Mouse (Mus musculus): ENCODE data around the gene Atp23. TPM values are rescaled to one million over a fixed set of nuclear protein-coding genes. Genes with fewer than 3 reads are reported as not detected.

The Atp23 gene
- polyA plus RNA-seq, 2 experiments, result 14.6 to 20.4 TPM

DNA sequence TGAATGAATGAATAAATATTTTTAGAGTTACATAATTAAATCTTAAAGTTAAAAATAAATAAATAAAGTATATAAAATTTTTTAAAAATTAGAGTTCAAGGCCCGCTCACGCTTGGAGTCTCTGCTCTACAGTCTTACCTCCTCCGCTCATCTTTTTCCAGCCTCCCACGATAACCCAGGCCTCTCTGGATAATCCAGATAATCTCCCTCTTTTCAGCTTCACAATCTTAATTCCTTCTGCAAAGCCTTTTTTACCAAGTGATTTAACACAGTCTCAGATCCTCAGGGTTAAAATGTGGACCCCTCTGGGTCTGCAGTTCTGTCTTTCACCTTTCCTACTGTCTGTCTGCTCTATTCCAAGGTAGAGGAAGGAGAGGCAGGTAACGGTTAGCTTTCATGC lies 13.1 kb upstream of the Atp23 start:
- no peak overlapping the region for H3K4me2 ChIP-seq (replicated peaks; ENCODE audit: low read depth, low read length, severe bottlenecking)
- H3K9ac ChIP-seq (ENCODE audit: low read depth, low read length, severe bottlenecking), result no peak overlapping the region
- ATAC-seq (ENCODE audit: low FRiP score, low read depth) (no peak), DNase-seq (ENCODE audit: low spot score) (no peak)
- 87% methylated on average over 5 of the region's 5 CpGs for WGBS
- no peaks in the 10 kb centered on the region for H3K27me3 ChIP-seq (ENCODE audit: control insufficient read depth, insufficient read depth, low read length)
- H3K4me3 ChIP-seq (replicated peaks; ENCODE audit: low read length), result no peak overlapping the region
- H3K36me3 ChIP-seq (ENCODE audit: control insufficient read depth, insufficient read depth, low read length), result no peaks in the 10 kb centered on the region
- no peak for TF ChIP-seq POLR2A (IDR thresholded peaks at IDR 0.05; ENCODE audit: borderline replicate concordance, extremely low read depth, insufficient read depth, insufficient read length)
- H3K9me3 ChIP-seq (ENCODE audit: control insufficient read depth, low read length), result no peaks in the 10 kb centered on the region
- no peak overlapping the region for H3K27ac ChIP-seq (replicated peaks; ENCODE audit: low read depth, low read length)
- H3K4me1 ChIP-seq (ENCODE audit: control insufficient read depth, insufficient read depth, low read length), result no peaks in the 10 kb centered on the region

DNA sequence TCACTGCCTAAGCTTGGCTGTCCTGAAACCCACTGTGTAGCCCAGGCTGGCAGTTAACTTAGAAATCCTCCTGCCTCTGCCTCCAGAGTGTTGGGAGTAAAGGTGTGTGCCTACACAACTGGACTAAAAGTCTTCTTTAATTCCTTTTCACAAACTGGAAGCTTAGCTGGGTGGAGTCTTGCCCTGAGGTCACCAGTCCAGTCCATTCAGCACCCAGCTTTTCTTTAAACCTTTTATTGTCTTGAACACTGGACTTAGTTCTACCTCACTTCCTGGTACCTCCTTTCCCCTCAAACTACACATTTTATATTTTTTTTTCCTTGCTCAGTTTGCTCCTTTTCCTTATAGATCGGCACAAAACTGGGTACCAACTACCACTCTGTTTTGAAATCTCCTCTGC lies 10.3 kb upstream of the Atp23 start:
- ATAC-seq (ENCODE audit: low FRiP score, low read depth) (no peak), DNase-seq (ENCODE audit: low spot score) (no peak)
- WGBS, result 89% methylated on average over 1 of the region's 1 CpGs
- Histone ChIP-seq H3K27me3 (ENCODE audit: control insufficient read depth, insufficient read depth, low read length) (no peaks in the 10 kb centered on the region), H3K27ac (replicated peaks; ENCODE audit: low read depth, low read length) (no peak overlapping the region), H3K36me3 (ENCODE audit: control insufficient read depth, insufficient read depth, low read length) (no peaks in the 10 kb centered on the region), H3K4me2 (replicated peaks; ENCODE audit: low read depth, low read length, severe bottlenecking) (no peak overlapping the region), H3K4me3 (replicated peaks; ENCODE audit: low read length) (no peak overlapping the region), H3K4me1 (ENCODE audit: control insufficient read depth, insufficient read depth, low read length) (no peaks in the 10 kb centered on the region), H3K9ac (ENCODE audit: low read depth, low read length, severe bottlenecking) (no peak overlapping the region), H3K9me3 (ENCODE audit: control insufficient read depth, low read length) (no peaks in the 10 kb centered on the region)
- TF ChIP-seq POLR2A (IDR thresholded peaks at IDR 0.05; ENCODE audit: borderline replicate concordance, extremely low read depth, insufficient read depth, insufficient read length), result no peak

DNA sequence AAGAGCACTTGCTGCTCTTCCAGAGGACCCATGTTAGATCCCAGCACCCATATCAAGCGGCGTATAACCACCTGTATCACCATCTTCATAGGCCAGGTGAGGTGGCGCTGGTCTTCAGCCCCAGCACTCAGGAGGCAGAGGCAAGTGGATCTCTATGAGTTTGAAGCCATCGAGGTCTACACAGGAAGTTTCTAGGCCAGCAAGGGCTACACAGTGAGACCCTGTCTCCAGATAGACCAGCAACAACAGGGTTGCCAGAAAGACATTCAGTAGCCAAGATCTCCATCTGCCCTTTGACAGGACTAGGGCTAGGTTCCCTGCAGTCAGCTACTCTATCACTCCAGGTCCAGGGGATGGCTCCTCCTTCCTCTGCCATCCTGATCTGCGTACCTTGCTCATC lies 5.7 kb upstream of the Atp23 start:
- 91% methylated on average over 5 of the region's 5 CpGs for WGBS
- H3K9me3 ChIP-seq (ENCODE audit: control insufficient read depth, low read length), result no peaks in the 10 kb centered on the region
- no peaks in the 10 kb centered on the region for H3K36me3 ChIP-seq (ENCODE audit: control insufficient read depth, insufficient read depth, low read length)
- ATAC-seq (ENCODE audit: low FRiP score, low read depth), result no peak
- no peak overlapping the region for H3K9ac ChIP-seq (ENCODE audit: low read depth, low read length, severe bottlenecking)
- H3K4me1 ChIP-seq (ENCODE audit: control insufficient read depth, insufficient read depth, low read length), result no peaks in the 10 kb centered on the region
- H3K4me3 ChIP-seq (replicated peaks; ENCODE audit: low read length), result no peak overlapping the region
- DNase-seq (ENCODE audit: low spot score), result no peak
- no peak overlapping the region for H3K4me2 ChIP-seq (replicated peaks; ENCODE audit: low read depth, low read length, severe bottlenecking)
- no peak overlapping the region for H3K27ac ChIP-seq (replicated peaks; ENCODE audit: low read depth, low read length)
- TF ChIP-seq POLR2A (IDR thresholded peaks at IDR 0.05; ENCODE audit: borderline replicate concordance, extremely low read depth, insufficient read depth, insufficient read length), result no peak
- H3K27me3 ChIP-seq (ENCODE audit: control insufficient read depth, insufficient read depth, low read length), result no peaks in the 10 kb centered on the region

DNA sequence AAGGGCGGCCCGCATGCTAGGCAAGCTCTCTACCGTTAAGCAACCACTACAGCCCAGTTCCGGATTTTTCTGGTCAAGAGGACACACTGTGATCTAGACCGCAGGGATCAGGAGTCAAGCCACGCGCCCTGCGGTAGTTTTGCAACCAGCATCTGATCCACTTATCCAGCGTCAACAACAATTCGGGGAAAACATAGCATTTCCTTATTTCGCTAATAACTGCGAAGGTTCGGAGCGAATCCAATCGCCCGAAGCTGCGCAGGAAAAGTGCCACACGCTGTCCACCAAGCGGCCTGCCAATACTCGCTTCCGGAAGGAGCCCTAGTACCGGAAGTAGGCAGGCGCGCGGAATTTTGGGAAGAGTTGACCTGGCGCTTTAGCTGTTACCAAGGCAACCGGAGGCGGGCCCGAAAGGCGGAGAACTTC lies 4.5 kb upstream of the Atp23 start:
- peak overlapping the region; percentile 58 for H3K27ac ChIP-seq (replicated peaks; ENCODE audit: low read depth, low read length)
- H3K36me3 ChIP-seq (ENCODE audit: control insufficient read depth, insufficient read depth, low read length), result no peaks in the 10 kb centered on the region
- no peaks in the 10 kb centered on the region for H3K27me3 ChIP-seq (ENCODE audit: control insufficient read depth, insufficient read depth, low read length)
- H3K4me2 ChIP-seq (replicated peaks; ENCODE audit: low read depth, low read length, severe bottlenecking), result peak overlapping the region; percentile 80
- under 1% methylated on average over 30 of the region's 30 CpGs for whole genome bisulfite sequencing
- DNase-seq (ENCODE audit: low spot score), result peak; percentile 97
- H3K9ac ChIP-seq (ENCODE audit: low read depth, low read length, severe bottlenecking), result peak overlapping the region; percentile 58
- H3K9me3 ChIP-seq (ENCODE audit: control insufficient read depth, low read length), result no peaks in the 10 kb centered on the region
- peak; percentile 86 for ATAC-seq (ENCODE audit: low FRiP score, low read depth)
- H3K4me3 ChIP-seq (replicated peaks; ENCODE audit: low read length), result peak overlapping the region; percentile 46
- TF ChIP-seq POLR2A (IDR thresholded peaks at IDR 0.05; ENCODE audit: borderline replicate concordance, extremely low read depth, insufficient read depth, insufficient read length), result 0 out of 2 replicates have a peak, but pooled peaks have one; percentile 25
- H3K4me1 ChIP-seq (ENCODE audit: control insufficient read depth, insufficient read depth, low read length), result peaks cover 5% of the 10 kb centered on the region; the same call in 1 of the 2 replicates

DNA sequence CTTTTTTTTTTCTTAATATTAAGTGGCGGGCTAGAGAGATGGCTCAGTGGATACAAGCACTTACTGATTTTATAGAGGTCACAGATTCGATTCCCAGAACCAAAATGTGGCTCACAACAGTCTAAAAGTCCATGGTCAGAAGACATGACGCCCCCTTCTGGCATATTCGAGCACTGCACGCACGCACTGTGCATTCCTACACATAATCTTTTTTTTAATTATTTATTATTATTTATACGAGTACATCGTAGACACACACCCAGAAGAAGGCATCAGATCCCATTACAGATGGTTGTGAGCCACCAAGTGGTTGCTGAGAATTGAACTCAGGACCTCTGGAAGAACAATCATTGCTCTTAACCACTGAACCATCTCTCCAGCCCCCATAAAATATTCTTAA lies 3.9 kb upstream of the Atp23 start:
- 73% methylated on average over 8 of the region's 8 CpGs for WGBS
- Histone ChIP-seq H3K27me3 (ENCODE audit: control insufficient read depth, insufficient read depth, low read length) (no peaks in the 10 kb centered on the region), H3K36me3 (ENCODE audit: control insufficient read depth, insufficient read depth, low read length) (no peaks in the 10 kb centered on the region), H3K4me1 (ENCODE audit: control insufficient read depth, insufficient read depth, low read length) (peaks cover 5% of the 10 kb centered on the region; the same call in 1 of the 2 replicates), H3K4me2 (replicated peaks; ENCODE audit: low read depth, low read length, severe bottlenecking) (peak overlapping the region; percentile 80), H3K9me3 (ENCODE audit: control insufficient read depth, low read length) (no peaks in the 10 kb centered on the region), H3K27ac (replicated peaks; ENCODE audit: low read depth, low read length) (no peak overlapping the region), H3K9ac (ENCODE audit: low read depth, low read length, severe bottlenecking) (peak overlapping the region; percentile 58; the same call in 1 of the 2 replicates), H3K4me3 (replicated peaks; ENCODE audit: low read length) (peak overlapping the region; percentile 46)
- ATAC-seq (ENCODE audit: low FRiP score, low read depth) (no peak), DNase-seq (ENCODE audit: low spot score) (no peak)
- TF ChIP-seq POLR2A (IDR thresholded peaks at IDR 0.05; ENCODE audit: borderline replicate concordance, extremely low read depth, insufficient read depth, insufficient read length), result no peak

DNA sequence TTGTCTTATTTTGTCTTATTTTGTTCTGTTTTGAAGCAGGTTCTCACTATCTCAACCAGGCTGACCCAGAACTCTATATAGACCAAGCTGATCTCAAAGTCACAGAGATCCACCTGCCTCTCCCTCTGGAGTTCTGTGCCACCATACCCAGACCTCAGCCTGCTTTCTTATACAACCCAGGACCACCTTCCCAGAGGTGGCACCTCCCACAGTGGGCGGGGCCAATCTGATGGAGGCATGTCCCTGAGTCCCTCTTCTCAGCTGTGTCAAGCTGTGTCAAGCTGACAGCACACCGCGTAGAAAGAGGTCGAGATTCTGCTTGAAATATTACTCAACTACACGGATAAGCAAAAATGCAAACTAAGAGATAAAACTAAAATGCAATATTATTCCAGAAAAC lies 3.1 kb upstream of the Atp23 start:
- DNase-seq (ENCODE audit: low spot score), result no peak
- no peak for TF ChIP-seq POLR2A (IDR thresholded peaks at IDR 0.05; ENCODE audit: borderline replicate concordance, extremely low read depth, insufficient read depth, insufficient read length)
- no peak for ATAC-seq (ENCODE audit: low FRiP score, low read depth)

More for the DNA sequence above, 3.1 kb upstream of the Atp23 start:
- 21% methylated on average over 5 of the region's 5 CpGs for WGBS
- no peaks in the 10 kb centered on the region; the same call in 1 of the 2 replicates for H3K36me3 ChIP-seq (ENCODE audit: control insufficient read depth, insufficient read depth, low read length)
- no peak overlapping the region for H3K27ac ChIP-seq (replicated peaks; ENCODE audit: low read depth, low read length)
- no peak overlapping the region for H3K4me3 ChIP-seq (replicated peaks; ENCODE audit: low read length)
- H3K9ac ChIP-seq (ENCODE audit: low read depth, low read length, severe bottlenecking), result no peak overlapping the region
- no peaks in the 10 kb centered on the region for H3K9me3 ChIP-seq (ENCODE audit: control insufficient read depth, low read length)
- no peaks in the 10 kb centered on the region for H3K27me3 ChIP-seq (ENCODE audit: control insufficient read depth, insufficient read depth, low read length)
- no peak overlapping the region for H3K4me2 ChIP-seq (replicated peaks; ENCODE audit: low read depth, low read length, severe bottlenecking)
- H3K4me1 ChIP-seq (ENCODE audit: control insufficient read depth, insufficient read depth, low read length), result peaks cover 8% of the 10 kb centered on the region; the same call in 1 of the 2 replicates

Measured in limb, embryonic 14.5 days (tissue).